Mouse (Mus musculus): ENCODE results near the gene Sod2. TPM values are rescaled to one million over a fixed set of nuclear protein-coding genes. Genes with fewer than 3 reads are reported as not detected.

The Sod2 gene
- total and polyA plus RNA-seq, 3 experiments, result 284 to 320 (median 293) TPM

DNA sequence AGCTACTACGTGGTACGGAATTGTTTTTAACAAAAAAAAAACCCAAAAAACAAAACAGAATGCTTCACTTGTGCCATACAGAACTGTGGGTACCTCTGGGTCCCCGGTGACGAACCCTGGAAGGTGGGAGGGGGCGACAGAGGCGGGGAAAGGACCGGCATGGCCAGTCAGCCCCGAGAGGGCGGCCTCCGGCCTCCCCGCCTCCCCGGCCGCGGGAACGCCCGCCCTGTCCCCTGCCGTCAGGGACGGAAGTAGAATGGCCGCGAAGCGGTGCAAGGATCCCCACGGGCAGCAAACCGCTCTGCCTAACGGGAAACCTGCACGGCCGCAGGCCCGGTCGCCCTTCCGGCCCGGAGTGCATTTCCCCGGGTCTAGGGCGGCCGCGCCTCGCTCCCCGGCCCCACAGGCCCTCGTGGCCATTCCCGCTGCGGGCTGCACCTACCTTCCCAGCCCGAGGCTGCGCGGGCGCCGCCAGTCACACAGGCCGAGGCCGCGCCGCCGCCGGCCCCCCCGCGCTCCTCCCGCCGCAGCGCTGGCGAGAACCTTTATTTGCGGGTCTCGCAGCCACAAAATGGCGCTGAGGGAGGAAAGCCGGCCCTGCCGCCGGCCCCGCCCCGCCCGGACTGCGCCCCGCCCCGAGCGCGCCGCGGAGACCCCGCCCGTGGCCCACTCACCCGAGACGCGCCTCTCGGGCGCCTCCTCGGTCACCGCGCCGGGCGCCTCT lies 14.8 kb upstream of the Sod2 start:
- peak overlapping the region; percentile 74 to 98 for H3K4me3 ChIP-seq (ENCODE audit: control insufficient read depth in 1 of 2, insufficient read depth in 1 of 2, low read depth in 2 of 2, low read length in 2 of 2)
- no peaks in the 10 kb centered on the region for H3K27me3 ChIP-seq (ENCODE audit: control insufficient read depth in 1 of 2, insufficient read depth in 2 of 2, low read length in 2 of 2)
- H3K27ac ChIP-seq (ENCODE audit: control insufficient read depth, low read depth, low read length), result peak overlapping the region; percentile 93
- peaks cover 2 to 24% of the 10 kb centered on the region in 2 experiments; a peak in 3 of 4 replicates for H3K36me3 ChIP-seq (ENCODE audit: control insufficient read depth in 1 of 2, insufficient read depth in 2 of 2, low read length in 2 of 2)
- H3K4me1 ChIP-seq (ENCODE audit: control insufficient read depth in 1 of 2, insufficient read depth in 2 of 2, low read length in 2 of 2), result peaks cover 2 to 7% of the 10 kb centered on the region in 2 experiments; a peak in 2 of 4 replicates
- TF ChIP-seq ZC3H11A (IDR thresholded peaks at IDR 0.05; ENCODE audit: low read depth, low read length) (no peak), UBTF (IDR thresholded peaks at IDR 0.05; ENCODE audit: borderline replicate concordance, insufficient read depth, low read depth, low read length) (no peak), POLR2A (IDR thresholded peaks at IDR 0.05; ENCODE audit: control insufficient read depth in 1 of 2, insufficient read depth in 1 of 2, low read depth in 1 of 2, low read length in 2 of 2, poor library complexity in 1 of 2) (peak; percentile 47 to 78; a peak in 3 of 4 replicates), ETS1 (IDR thresholded peaks at IDR 0.05; ENCODE audit: low read depth, low read length) (0 out of 2 replicates have a peak, but pooled peaks have one; percentile 18), TBP (IDR thresholded peaks at IDR 0.05; ENCODE audit: low read depth, low read length) (no peak), TAL1 (IDR thresholded peaks at IDR 0.05; ENCODE audit: low read length) (no peak), SIN3A (IDR thresholded peaks at IDR 0.05; ENCODE audit: low read length) (peak; percentile 61), E2F4 (IDR thresholded peaks at IDR 0.05; ENCODE audit: borderline replicate concordance, low read depth, low read length) (peak; percentile 67; the same call in 1 of the 2 replicates), NELFE (IDR thresholded peaks at IDR 0.05; ENCODE audit: low read depth, low read length) (0 out of 2 replicates have a peak, but pooled peaks have one; percentile 48)
- no peaks in the 10 kb centered on the region for H3K9me3 ChIP-seq (replicated peaks; ENCODE audit: insufficient read depth, low read length)
- peak overlapping the region; percentile 100 for H3K9ac ChIP-seq (ENCODE audit: control insufficient read depth, low read depth, low read length, poor library complexity, severe bottlenecking)
- DNase-seq (ENCODE audit: low read depth, low spot score), result peak; percentile 83
- H3K79me2 ChIP-seq (ENCODE audit: control insufficient read depth, insufficient read depth, low read length, poor library complexity), result peaks cover 47% of the 10 kb centered on the region

DNA sequence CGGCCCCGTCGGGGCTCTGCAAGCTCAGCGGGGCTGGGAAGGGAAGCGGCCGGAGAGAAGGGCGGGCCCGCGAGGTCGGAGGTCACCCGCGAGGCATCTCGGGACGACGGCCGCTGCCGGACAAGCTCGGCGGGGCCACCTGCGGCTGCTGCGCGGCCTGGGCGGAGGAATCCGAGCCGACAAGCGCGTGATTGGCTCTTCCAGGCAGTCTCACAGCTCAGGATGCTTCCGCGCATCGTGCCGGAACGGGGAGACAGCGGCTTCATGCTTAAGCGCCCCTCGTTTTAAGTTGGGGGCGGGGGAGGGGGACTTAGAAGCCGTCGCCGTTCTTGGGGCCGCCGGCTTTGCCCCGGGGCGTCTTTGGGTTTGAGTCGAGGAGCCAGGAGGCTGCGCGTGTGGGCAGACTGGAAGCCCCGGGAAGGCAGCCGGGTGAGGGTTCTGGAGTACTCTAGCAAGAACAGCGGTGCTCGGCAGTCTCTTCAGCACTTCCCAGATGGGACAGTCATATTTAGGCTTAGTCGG lies 14.1 kb upstream of the Sod2 start:
- Histone ChIP-seq H3K27me3 (ENCODE audit: control insufficient read depth in 1 of 2, insufficient read depth in 2 of 2, low read length in 2 of 2) (no peaks in the 10 kb centered on the region), H3K4me1 (ENCODE audit: control insufficient read depth in 1 of 2, insufficient read depth in 2 of 2, low read length in 2 of 2) (peaks cover 2 to 7% of the 10 kb centered on the region in 2 experiments; a peak in 2 of 4 replicates), H3K9me3 (replicated peaks; ENCODE audit: insufficient read depth, low read length) (no peaks in the 10 kb centered on the region), H3K4me3 (ENCODE audit: control insufficient read depth in 1 of 2, insufficient read depth in 1 of 2, low read depth in 2 of 2, low read length in 2 of 2) (peak overlapping the region; percentile 74 to 98), H3K27ac (ENCODE audit: control insufficient read depth, low read depth, low read length) (peak overlapping the region; percentile 83), H3K36me3 (ENCODE audit: control insufficient read depth in 1 of 2, insufficient read depth in 2 of 2, low read length in 2 of 2) (peaks cover 2 to 20% of the 10 kb centered on the region in 2 experiments; a peak in 3 of 4 replicates), H3K9ac (ENCODE audit: control insufficient read depth, low read depth, low read length, poor library complexity, severe bottlenecking) (peak overlapping the region; percentile 100), H3K79me2 (ENCODE audit: control insufficient read depth, insufficient read depth, low read length, poor library complexity) (peaks cover 42% of the 10 kb centered on the region)
- DNase-seq (ENCODE audit: low read depth, low spot score), result peak; percentile 97
- TF ChIP-seq POLR2AphosphoS5 (IDR thresholded peaks at IDR 0.05; ENCODE audit: borderline replicate concordance, low read depth, low read length) (no peak), BHLHE40 (IDR thresholded peaks at IDR 0.05; ENCODE audit: borderline replicate concordance, low read depth, low read length) (no peak), SMC3 (IDR thresholded peaks at IDR 0.05; ENCODE audit: low read depth, low read length) (no peak), POLR2A (IDR thresholded peaks at IDR 0.05; ENCODE audit: control insufficient read depth in 1 of 2, insufficient read depth in 1 of 2, low read depth in 1 of 2, low read length in 2 of 2, poor library complexity in 1 of 2) (peak; percentile 39 to 79), TBP (IDR thresholded peaks at IDR 0.05; ENCODE audit: low read depth, low read length) (peak; percentile 84), ZMIZ1 (IDR thresholded peaks at IDR 0.05; ENCODE audit: low read depth, low read length) (peak; percentile 36; the same call in 1 of the 2 replicates), SIN3A (IDR thresholded peaks at IDR 0.05; ENCODE audit: low read length) (peak; percentile 85), CTCF (IDR thresholded peaks at IDR 0.05 in 2 of 3, conservative IDR thresholded peaks at IDR 0.05 in 1 of 3; ENCODE audit: control insufficient read depth in 1 of 3, insufficient read depth in 1 of 3, low read depth in 2 of 3, low read length in 3 of 3, poor library complexity in 1 of 3, severe bottlenecking in 1 of 3) (no peak), MAFK (IDR thresholded peaks at IDR 0.05; ENCODE audit: borderline replicate concordance, low read depth, low read length) (no peak), RAD21 (IDR thresholded peaks at IDR 0.05; ENCODE audit: low read depth, low read length) (no peak), GABPA (IDR thresholded peaks at IDR 0.05; ENCODE audit: low read depth, low read length) (no peak), ELF1 (IDR thresholded peaks at IDR 0.05; ENCODE audit: low read depth, low read length) (peak; percentile 69), JUND (IDR thresholded peaks at IDR 0.05; ENCODE audit: low read depth, low read length) (no peak), MAZ (IDR thresholded peaks at IDR 0.05; ENCODE audit: low read depth, low read length) (peak; percentile 70), NRF1 (IDR thresholded peaks at IDR 0.05; ENCODE audit: insufficient read depth, low read depth, low read length, poor library complexity, severe bottlenecking) (0 out of 2 replicates have a peak, but pooled peaks have one; percentile 25), GATA1 (IDR thresholded peaks at IDR 0.05; ENCODE audit: low read depth, low read length) (no peak), KAT2A (conservative IDR thresholded peaks at IDR 0.05; ENCODE audit: low read depth, low read length) (peak; percentile 90), USF1 (IDR thresholded peaks at IDR 0.05; ENCODE audit: low read depth, low read length) (no peak), RCOR1 (IDR thresholded peaks at IDR 0.05; ENCODE audit: low read depth, low read length) (no peak), UBTF (IDR thresholded peaks at IDR 0.05; ENCODE audit: borderline replicate concordance, insufficient read depth, low read depth, low read length) (no peak), NELFE (IDR thresholded peaks at IDR 0.05; ENCODE audit: low read depth, low read length) (peak; percentile 70), HCFC1 (IDR thresholded peaks at IDR 0.05; ENCODE audit: low read depth, low read length) (peak; percentile 85), CHD1 (IDR thresholded peaks at IDR 0.05; ENCODE audit: low read depth, low read length) (no peak)

All from MEL (cell line).